Mouse (Mus musculus) kidney, adult 2 months (tissue): Measurements from ENCODE around the gene Shroom1.

Experiments used
- CTCF ChIP-seq: fragments of 200-500 bp; conservative IDR thresholded peaks from 2 replicates; pipeline ENCODE4 v1.5.1; 2011; ENCODE audit warnings: low read depth, mild to moderate bottlenecking, control low read depth, low read length, moderate library complexity, mixed read lengths; ENCODE audit not compliant: insufficient read depth, insufficient read length
- POLR2A ChIP-seq: fragments of 200-500 bp; IDR thresholded peaks from one replicate; pipeline ENCODE4 v1.6.1; 2011; ENCODE audit warnings: low read depth, low read length, control low read depth

GRCm38 (mm10) chr11:53445562-53445961, 11.4 kb upstream of the Shroom1 start:
- TF ChIP-seq CTCF (no peak), POLR2A (no peak)
